Mouse (Mus musculus) T-helper 1 cell (primary cell): ENCODE data around the gene Casp9.

Source experiments
- in situ Hi-C: fragments of 300-600 bp; cut with MboI, MseI; formaldehyde crosslinking; loops from one replicate; pipeline ENCODE4 v1.15.1; 2025; ENCODE audit warnings: high pct_unique_total_duplicates

Gene Casp9

DNA sequence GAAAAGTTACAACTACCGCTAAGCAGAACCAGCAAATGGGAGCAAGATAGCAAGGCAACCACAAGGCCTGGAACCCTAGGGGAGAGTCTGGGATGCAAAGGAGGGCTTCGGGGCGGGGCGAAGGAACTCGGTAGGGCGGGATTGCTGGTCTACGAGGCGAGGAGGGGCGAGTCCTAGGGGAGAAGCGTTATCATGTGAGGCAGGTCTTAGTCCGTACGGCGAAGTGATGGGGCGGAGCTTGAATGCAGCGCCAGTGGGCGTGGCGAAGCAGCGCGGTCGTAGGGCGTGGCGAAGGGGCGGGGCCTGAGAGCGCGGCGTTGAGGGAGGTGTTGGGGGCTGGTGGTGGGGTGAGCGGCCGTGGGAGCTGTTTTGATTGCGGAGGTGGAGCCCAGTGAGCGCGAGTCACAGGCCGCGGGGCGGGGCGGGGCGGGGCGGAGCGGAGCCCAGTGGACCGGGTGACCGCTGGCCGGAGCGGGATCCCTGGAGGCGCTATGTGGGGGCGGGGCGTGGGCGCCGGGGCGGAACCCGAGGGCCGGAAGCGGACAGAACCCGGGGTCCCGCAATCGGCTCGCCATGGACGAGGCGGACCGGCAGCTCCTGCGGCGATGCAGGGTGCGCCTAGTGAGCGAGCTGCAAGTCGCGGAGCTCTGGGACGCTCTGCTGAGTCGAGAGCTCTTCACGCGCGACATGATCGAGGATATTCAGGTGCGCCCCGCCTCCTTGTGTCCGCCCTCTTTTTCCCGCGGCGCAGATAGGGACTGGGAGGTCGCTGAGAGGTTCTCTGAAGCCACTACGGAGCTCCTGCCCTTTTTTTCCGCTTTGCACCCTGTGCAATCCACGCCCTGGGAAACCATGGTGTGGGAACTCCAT lies at the start of gene Casp9:
Casp9 (plus strand) TSS at position 331 of the 870 bp plus-strand sequence.
- in situ Hi-C loops = loop anchor here (5.0 to 25.0 kb wide), 2 partner anchors 56 to 1619 kb away; partner anchors contain the start of gene Pramef8

DNA sequence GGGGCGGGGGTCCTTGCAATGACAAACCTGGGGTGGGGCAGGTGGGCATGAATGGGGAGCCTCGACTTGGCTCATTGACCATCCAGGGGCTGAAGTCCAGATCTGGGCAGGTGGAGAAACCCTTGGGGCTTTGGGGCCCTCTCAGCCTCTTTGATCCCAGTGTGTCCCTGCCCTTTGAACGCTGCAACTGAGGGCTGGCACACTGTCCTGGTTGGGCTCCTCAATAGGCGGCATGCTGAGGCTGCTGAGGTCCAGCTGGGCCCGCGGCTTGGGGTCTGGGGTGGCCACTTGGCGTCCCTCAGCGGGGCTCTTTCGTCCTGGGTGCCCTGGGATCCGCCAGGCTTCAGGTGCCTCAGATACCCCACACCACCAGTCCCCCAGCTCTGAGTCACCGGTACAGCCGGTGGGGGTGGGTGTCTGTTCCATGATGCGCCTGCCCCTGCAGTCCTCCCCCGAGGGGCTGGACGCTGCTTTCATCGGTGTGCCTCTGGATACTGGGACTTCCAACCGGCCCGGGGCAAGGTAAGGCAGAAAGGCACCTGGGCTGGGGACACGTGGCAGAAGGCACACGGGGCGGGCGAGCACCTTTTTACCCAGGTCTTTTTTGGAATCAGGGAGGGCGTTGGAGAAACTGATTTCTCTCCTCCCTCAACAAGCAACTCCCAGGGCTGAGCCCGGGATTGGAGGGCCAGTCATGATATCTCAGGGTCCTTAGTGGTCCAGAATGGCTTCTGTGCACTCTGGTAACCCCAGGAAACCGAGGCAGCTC lies 46.6 kb upstream of the Casp9 start, which contains the start of gene Agmat:
Agmat (plus strand) TSS at position 95 of the 769 bp plus-strand sequence.
- in situ Hi-C loops = no loop called here

DNA sequence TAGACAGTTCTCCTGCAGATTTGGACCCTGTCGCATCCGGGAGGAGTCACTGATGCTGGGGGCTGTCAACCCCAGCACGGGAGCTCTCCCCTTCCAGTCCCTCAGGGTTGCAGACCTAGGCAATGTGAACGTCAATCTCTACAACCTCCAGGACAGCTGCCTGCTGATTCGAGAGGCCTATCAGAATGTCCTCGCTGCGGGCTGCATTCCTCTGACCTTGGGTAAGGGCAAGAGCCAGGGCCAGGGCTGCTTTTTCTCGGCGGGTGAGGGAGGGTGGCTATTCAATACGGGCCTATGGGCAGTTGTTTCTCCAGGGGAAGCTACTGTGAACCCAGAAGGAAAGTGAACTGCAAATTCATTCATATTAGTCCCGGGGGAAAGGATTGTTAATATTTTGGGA lies 43.9 kb upstream of the Casp9 start:
- in situ Hi-C loops = no loop called here

DNA sequence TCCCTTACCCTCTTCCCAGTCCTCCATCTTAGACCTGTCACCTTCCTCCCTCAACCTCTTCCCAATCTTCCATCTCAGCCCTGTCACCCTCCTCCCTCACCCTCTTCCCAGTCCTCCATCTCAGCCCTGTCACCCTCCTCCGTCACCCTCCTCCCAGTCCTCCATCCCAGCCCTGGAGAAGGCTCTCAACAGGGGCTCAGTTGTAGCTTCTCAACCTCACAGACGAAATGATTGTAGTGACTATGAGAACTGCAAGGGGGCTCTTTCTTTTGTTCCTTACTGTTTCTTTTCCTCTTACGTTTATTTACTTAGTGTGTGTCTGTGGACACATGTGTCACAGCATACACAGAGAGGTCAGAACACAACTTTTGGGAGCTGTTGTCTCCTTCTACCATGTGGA lies 42.6 kb upstream of the Casp9 start:
- in situ Hi-C loops = no loop called here

DNA sequence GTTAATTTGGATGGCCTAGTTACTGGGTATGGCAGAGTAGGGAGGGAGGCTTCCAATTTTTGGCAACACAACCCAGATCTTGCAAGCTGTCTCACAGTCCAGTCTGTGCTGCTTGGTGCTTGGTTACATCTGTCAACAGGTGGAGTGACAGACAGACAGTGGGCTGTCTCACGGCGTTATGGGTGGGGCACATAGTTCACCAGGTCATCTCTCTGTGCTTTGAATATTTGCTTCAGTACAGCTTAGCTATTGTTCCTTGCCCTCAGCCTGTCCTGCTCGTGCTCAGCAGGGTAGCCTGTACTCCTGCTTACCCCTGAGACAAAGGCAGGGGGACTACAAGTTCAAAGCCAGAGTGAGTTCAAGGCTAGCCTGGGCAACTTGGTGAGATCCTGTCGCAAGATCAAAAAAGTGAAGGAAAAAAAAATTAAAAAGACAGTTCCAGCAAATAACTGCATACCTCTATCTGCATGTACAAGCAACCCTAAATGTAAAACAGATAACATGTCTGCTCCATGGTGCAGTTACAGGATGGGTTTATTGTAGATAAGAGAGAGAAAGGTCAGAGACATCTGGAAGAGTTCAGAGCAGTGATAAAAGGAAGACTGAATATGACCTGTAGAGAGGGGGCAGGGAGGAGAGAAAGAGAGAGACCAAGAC lies 41.9 kb upstream of the Casp9 start:
- in situ Hi-C loops = no loop called here

DNA sequence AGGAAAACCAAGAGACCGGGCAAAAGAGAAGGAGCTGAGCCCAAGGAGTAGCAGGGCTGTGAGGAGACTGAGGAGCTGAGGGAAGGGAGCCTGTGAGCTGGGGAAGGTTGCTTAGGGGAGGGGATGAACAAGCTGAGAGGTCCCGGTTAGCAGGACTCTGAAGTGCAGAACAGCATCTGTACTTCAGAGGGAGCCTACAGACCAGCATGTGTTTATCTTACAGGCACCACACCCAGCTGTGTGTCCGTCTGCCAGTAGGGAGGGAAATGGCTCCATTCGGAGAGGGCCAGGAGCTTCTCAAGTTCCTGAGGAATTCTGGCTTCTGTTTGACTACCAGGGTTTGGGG lies 41.4 kb upstream of the Casp9 start:
- in situ Hi-C loops = no loop called here

DNA sequence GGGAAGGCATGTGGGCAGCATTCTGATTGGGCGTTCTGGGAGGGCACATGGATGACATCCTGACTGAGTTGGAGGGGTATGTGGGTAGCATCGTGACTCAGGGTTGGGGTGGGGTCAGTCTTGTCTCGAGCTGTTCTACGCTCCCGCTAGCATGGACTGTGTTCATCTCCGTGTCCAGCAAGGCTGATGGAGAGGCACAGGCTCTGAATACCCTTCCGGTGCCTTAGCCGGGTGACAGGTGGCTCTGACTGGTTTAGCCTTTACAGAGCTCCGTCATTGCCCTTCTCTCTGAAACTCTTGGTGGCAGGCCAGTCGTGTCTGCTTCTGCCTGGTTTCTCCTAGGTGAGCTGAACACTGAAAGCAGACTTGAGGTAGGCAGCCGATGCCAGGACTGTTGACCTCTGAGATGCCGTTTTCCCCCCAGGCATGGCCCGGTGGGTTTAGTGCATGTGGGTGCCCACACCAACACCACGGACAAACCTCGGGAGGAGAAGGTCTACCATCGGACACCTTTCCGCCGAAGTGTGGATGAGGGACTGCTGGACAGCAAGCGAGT lies 38.0 kb upstream of the Casp9 start:
- in situ Hi-C loops = no loop called here

DNA sequence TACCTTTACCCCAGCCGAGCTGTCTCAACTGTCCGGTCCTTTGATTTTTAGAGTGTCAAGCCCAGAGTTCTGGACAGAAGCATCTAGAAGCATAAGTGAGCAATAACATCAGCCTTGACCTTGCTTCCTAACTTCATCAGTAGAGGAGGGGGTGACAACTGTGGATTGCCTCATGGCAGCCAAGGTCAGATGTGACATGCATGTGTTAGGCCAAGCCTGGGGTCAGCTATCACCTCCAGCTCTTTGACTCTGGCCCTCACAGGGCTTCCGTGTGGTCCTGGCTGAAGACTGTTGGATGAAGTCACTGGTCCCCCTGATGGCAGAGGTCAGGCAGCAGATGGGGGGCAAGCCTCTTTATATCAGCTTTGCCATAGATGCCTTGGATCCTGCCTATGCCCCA lies 36.3 kb upstream of the Casp9 start:
- in situ Hi-C loops = no loop called here

DNA sequence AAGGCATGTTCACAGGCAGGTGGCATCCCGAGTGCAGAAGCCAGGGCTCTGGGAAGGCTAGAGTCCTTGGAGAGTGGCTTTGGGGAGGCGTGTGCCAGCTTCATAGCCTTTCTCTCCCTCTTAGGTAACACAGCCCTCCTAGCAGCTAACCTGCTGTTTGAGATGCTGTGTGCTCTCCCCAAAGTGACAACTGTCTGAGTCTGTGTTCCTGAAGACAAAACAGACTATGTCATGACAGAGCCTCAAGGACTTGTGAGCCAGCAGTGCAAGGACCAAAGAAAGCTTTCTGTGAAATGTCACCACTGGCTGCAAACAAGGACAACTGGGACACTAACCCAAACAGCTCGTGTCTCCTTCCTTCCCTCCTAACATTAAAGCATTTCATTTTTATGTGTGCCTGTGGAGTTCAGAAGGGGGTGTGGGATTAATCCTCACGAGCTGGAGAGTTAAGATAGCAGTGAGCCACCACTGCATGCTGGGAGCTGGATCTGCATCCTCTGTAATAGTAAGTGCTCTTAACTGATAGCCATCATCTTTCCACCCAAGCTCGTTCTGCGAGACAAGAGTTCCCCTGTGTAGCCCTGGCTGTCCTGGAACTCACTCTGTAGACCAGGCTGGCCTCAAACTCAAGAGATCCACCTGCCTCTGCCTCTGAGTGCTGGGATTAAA lies 34.4 kb upstream of the Casp9 start:
- in situ Hi-C loops = no loop called here

DNA sequence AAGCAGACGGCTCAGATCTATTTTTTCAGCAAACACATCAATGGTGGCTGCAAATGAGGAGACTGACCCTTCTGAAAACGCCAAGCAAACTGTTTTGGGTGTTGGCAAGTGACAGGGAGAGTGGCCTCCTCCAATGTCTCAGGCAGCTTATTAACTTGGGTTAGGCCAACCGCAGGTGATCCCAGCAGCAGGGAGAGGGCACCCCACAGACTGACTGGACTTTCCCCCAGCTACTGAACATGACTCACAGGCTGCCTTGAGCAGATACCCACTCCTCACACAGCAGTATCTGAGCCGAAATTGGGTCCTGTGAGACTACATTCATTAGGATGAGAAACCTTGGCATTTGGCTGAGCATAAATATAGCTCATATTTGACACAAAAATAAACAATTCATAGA lies 32.5 kb upstream of the Casp9 start:
- in situ Hi-C loops = no loop called here

DNA sequence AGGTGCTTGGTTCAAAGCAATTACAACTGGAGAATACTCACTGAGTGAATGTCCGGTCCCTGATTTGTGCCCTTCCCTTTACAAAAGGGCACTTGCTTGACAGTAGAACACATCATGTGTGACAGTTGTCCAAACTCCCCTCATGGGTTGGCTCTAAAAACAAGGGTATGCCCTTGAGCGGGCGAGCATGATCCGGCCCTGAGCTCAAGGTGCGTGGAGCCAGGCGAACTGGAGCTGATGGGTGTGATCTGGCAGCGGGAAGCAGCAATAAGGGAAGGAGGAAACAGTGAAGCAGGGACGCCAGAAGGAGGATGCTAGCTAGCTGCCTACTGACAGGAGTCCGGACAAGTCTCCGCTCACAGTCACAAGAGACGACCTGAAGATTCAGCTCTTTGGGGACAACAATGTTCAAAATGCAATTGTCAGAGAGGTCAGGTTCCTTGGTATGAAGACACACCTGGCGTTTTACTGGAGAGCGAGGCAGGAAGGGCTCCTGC lies 31.3 kb upstream of the Casp9 start:
- in situ Hi-C loops = no loop called here

DNA sequence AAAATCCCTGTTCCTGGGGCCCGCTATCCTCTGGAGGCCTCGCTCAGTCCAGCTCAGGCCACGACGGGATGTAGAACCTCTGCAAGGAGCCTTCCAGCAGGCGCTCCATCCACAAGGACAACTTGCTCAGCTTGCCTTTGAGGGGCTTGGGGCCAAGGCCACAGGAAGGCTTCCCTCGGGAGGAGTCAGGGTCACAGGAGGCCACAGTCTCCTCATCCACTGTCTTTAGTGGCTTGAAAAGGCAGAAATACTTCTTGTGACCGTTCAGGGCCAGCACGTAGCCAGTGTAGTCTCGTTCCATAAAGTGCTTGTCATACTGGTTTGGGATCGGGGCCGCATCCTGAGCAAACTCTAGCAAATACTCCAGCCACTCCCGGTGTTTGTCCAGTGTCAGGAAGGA lies 29.9 kb upstream of the Casp9 start:
- in situ Hi-C loops = no loop called here

DNA sequence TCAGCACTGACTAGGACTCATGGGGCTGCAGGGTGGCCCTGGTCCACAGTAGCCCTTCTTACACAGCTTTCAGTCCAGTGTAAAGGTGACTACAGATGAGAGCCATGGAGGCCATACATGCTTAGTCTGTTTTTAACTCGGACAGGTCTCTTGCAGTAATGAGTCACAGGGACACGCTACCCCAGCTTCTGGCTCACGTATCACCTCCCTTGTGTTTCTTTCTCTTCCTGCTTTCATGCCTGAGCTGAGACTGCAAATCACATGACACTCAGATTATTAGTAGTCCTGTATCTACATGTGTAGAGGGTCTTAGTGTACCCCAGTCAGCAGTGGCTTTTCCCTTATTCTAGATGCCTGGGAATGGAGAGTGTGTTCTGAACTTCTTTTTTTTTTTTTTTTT lies 28.4 kb upstream of the Casp9 start:
- in situ Hi-C loops = no loop called here

DNA sequence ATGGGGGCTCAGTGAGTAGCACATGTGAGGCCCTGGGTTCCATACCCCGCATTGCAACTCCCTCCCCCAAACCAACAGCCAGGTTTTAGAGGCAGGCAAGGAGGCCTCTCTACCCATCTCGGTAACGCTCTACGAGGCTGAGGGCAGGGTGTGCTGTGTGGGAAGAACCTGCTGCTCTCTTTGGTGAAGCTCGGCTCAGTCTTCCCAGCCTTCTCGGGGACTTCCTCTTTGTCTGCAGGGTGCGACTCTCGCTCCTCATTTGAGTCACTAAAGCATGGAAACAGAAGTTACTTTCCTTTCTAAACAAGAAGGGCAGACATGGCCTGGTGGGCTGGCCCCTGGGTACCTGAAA lies 27.1 kb upstream of the Casp9 start:
- in situ Hi-C loops = no loop called here

DNA sequence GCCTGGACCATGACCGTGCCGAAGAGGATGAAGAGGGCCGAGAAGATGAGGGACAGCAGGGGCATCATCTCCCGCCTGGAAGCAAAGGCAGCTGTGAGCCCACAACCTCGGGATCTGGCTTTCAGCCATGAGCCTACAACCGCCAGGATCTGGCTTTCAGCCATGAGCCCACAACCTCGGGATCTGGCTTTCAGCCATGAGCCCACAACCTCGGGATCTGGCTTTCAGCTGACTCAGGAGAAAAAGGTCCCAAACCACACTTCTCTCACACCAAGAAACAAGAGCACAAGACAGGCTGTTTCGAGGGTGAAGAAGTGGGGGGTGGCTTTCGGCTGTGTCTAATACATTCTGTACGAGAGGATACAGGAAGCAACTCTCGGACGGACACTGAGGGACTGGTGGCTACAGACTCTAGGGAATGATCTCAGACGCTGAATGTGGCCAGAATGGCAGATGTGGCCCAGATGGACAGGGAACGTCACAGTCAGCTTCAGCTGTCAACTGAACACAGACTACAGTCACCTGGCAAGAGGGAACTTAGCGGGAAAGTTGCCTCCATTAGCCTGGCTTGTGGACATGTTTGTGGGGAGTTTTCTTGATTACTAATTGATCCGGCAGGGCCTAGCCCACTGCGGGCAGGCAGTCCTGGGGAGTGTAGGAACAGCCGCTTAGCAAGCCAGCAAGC lies 26.6 kb upstream of the Casp9 start:
- in situ Hi-C loops = no loop called here

DNA sequence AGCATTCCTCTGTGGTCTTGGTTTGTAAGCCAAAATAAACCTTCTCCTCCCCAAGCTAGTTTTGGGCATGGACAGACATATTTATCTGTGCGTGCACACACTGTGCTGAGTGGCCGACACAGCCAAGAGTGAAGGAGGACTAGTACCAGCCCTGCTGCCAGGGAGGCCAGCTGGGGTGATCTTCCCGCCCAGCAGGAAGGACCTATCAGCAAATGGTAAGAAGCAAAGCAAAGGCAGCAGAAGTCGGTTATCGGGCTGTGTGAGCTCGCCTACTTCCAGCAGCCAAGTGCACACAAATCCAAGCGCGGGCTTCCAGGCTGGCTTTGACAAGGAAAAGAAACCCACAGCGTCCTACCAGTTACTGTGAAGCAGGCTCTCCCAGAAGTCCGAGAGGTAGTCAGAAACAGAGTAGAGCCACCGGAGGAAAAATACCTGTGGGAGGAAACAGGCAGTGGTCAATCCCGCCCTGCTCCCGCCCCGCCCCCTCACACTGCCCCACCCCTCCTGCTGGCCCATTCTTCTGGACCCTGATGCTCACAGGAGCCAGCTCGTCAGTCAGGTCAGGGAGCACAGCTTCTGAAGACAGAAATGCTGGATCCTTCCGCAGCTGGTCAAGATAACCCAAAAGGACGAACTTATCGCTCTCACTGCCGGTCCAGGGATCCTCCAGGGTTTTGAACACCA lies 25.9 kb upstream of the Casp9 start:
- in situ Hi-C loops = no loop called here

DNA sequence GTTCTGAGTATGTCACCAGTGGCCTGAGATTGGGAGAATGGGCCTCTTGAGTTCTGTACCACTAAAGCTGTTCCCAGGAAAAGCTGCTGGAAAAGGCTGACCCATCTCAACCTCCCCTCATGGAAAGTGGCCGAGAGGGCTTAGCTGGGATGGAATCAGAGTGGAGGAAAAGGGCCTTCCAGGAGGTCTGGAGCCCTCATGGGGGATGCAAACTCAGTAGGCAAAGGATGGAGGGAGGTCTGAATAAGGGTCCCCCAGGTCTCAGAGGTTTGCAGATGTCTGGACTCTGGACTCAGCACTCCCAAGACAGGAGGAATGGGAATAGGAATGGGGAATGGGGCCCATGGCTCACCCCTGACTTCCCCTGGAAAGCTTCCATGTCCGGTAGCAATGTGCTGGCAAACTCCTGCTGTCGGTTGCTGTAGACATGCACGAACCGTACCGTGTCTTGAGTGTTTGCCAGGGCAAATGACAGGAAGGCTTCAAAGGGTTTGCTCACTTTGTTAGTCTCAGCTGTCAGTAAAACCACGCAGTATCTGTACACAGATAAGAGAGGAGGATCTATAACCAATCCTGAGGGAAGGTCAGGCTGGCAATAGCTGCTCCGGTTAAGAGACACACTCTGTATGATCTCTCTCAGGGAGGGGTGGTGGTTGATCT lies 23.8 kb upstream of the Casp9 start:
- in situ Hi-C loops = loop anchor here (5.0 kb wide), 1 partner anchor 87 kb away; no protein-coding TSS in a partner anchor

DNA sequence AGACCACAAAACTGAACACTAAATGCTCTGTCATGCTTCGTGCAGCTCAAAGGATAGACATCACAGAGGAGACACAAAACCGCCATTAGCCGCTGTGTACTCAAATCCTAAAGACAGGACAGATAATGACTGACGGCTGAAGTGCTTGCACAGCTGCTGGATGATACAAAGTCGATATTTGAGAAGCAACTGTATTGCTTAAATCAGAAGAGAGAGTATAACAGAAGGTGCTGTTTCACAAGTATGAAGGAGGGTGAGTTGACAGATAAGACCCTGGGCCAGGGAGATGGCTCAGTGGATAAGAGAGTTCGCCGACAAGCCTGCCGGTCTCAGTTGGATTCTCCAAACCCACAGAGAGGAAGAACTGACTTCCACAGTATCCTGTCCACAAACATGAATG lies 21.6 kb upstream of the Casp9 start:
- in situ Hi-C loops = loop anchor here (5.0 kb wide), 1 partner anchor 90 kb away; no protein-coding TSS in a partner anchor

DNA sequence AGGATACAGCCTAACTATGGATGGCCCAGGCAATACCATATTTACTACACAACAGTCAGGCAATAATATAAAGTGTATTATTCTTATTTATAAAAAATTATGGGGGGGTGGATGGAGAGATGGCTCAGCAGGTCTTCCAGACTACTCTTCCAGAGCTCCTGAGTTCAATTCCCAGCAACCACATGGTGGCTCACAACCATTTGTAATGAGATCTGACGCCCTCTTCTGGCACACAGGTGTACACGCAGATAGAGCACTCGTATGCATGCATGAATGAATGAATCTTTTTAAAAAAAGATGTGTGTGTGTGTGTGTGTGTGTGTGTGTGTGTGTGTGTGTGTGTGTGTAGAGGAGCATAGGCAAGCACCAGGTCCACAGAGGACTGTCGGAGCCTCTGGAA lies 20.4 kb upstream of the Casp9 start:
- in situ Hi-C loops = loop anchor here (5.0 kb wide), 1 partner anchor 91 kb away; no protein-coding TSS in a partner anchor
